Mouse (Mus musculus) liver, adult 2 months (tissue): Measurements from ENCODE around the gene Glra4. TPM values are rescaled to one million over a fixed set of nuclear protein-coding genes. Genes with fewer than 3 reads are reported as not detected.
"Not testable (repeated sequence)": the region's sequence is repeated elsewhere in the genome, so short reads cannot be mapped to it uniquely, and the experiment has no call there.

Experiments
- DNase-seq: peaks from one replicate; pipeline ENCODE4 v3.0.0-alpha.2; 2011; ENCODE audit warnings: low read depth, low spot score; ENCODE audit errors: extremely low read depth
- H3K27ac ChIP-seq: fragments of 200-500 bp; replicated peaks from 2 replicates; pipeline ENCODE4 v1.5.1; 2012; ENCODE audit warnings: low read depth, mild to moderate bottlenecking, control low read depth, inconsistent platforms, low read length; ENCODE audit not compliant: insufficient read depth
- H3K27me3 ChIP-seq: fragments of 200-500 bp; 2 replicates; pipeline ENCODE4 v1.6.1; 2012; ENCODE audit warnings: mild to moderate bottlenecking, moderate library complexity, low read length, inconsistent platforms; ENCODE audit not compliant: control insufficient read depth, insufficient read depth
- H3K36me3 ChIP-seq: fragments of 200-500 bp; 2 replicates; pipeline ENCODE4 v1.6.1; 2012; ENCODE audit warnings: low read length, inconsistent platforms; ENCODE audit not compliant: control insufficient read depth, insufficient read depth
- H3K4me1 ChIP-seq: fragments of 200-500 bp; 2 replicates; pipeline ENCODE4 v1.6.1; 2011; ENCODE audit warnings: low read length; ENCODE audit not compliant: control insufficient read depth, insufficient read depth
- H3K4me3 ChIP-seq: fragments of 200-500 bp; 2 replicates; pipeline ENCODE4 v1.5.1; 2011; ENCODE audit warnings: low read depth, mild to moderate bottlenecking, control low read depth, low read length, moderate library complexity; ENCODE audit not compliant: insufficient read depth
- H3K79me2 ChIP-seq: fragments of 200-500 bp; 2 replicates; pipeline ENCODE4 v1.6.1; 2012; ENCODE audit warnings: inconsistent platforms, mild to moderate bottlenecking, low read length, moderate library complexity; ENCODE audit not compliant: control insufficient read depth, insufficient read depth
- H3K9ac ChIP-seq: fragments of 200-500 bp; 2 replicates; pipeline ENCODE4 v1.6.1; 2012; ENCODE audit warnings: low read depth, mild to moderate bottlenecking, control low read depth, inconsistent platforms, low read length
- CTCF ChIP-seq: fragments of 200-500 bp; IDR thresholded peaks from 2 replicates; pipeline ENCODE4 v1.5.1; 2011; ENCODE audit warnings: low read depth, low read length, control low read depth
- POLR2A ChIP-seq: fragments of 200-500 bp; IDR thresholded peaks from 2 replicates; pipeline ENCODE4 v1.6.1; 2011; ENCODE audit warnings: low read length, control low read depth; ENCODE audit not compliant: insufficient read depth; ENCODE audit errors: extremely low read depth
- WGBS: fragments of 180-500 bp; shearing (Covaris S2); methylation state at CpG from one replicate; pipeline ENCODE4 v1.1.7; 2018; 5-methylcytosine and 5-hydroxymethylcytosine counted together
- polyA plus RNA-seq: library from polyadenylated mRNA; depleted of rRNA; stranded (reverse); fragments of >200 nt; gene quantifications from 2 replicates; pipeline ENCODE4 v1.2.3, GENCODE M21; 2012
- total RNA-seq: library from RNA; depleted of rRNA; stranded (reverse); fragments of >200 nt; gene quantifications from 2 replicates; pipeline ENCODE4 v1.2.3, GENCODE M21; 2014

Glra4 gene
- total and polyA plus RNA-seq, 2 experiments, result not detected

- DNase-seq, result peak; percentile 61
- peaks cover 4% of the 10 kb centered on the region for H3K4me1 ChIP-seq
- peak overlapping the region; percentile 82 for H3K27ac ChIP-seq
- H3K4me3 ChIP-seq, result peak overlapping the region; percentile 74
- peaks cover 2% of the 10 kb centered on the region; the same call in 1 of the 2 replicates for H3K36me3 ChIP-seq
- peaks cover 3% of the 10 kb centered on the region; the same call in 1 of the 2 replicates for H3K79me2 ChIP-seq
- H3K27me3 ChIP-seq, result no peaks in the 10 kb centered on the region
- peak overlapping the region; percentile 82 for H3K9ac ChIP-seq
- TF ChIP-seq CTCF (no peak), POLR2A (0 out of 2 replicates have a peak, but pooled peaks have one; percentile 29)
- WGBS, result under 1% methylated on average over 36 of the region's 46 CpGs
Observed at GRCm38 (mm10) chrX:136741651-136742201, 38.2 kb downstream of the Glra4 start.

- Histone ChIP-seq H3K27ac (peak overlapping the region; percentile 76), H3K4me3 (peak overlapping the region; percentile 74), H3K79me2 (peaks cover 3% of the 10 kb centered on the region; the same call in 1 of the 2 replicates), H3K27me3 (no peaks in the 10 kb centered on the region), H3K9ac (peak overlapping the region; percentile 76), H3K4me1 (peaks cover 4% of the 10 kb centered on the region), H3K36me3 (peaks cover 5% of the 10 kb centered on the region; the same call in 1 of the 2 replicates)
- under 1% methylated on average over 39 of the region's 39 CpGs for WGBS
- TF ChIP-seq CTCF (no peak), POLR2A (peak; percentile 71)
- peak; percentile 95 for DNase-seq
Observed at GRCm38 (mm10) chrX:136740791-136741650, 38.9 kb downstream of the Glra4 start.

GRCm38 (mm10) chrX:136740087-136740790 is 39.7 kb downstream of the Glra4 start:
- under 1% methylated on average over 15 of the region's 15 CpGs for whole genome bisulfite sequencing
- peaks cover 8% of the 10 kb centered on the region; the same call in 1 of the 2 replicates for H3K36me3 ChIP-seq
- TF ChIP-seq CTCF (no peak), POLR2A (no peak)
- peak overlapping the region; percentile 51; the same call in 1 of the 2 replicates for H3K9ac ChIP-seq
- H3K27me3 ChIP-seq, result no peaks in the 10 kb centered on the region
- H3K79me2 ChIP-seq, result peaks cover 3% of the 10 kb centered on the region; the same call in 1 of the 2 replicates
- H3K4me1 ChIP-seq, result peaks cover 4% of the 10 kb centered on the region
- no peak overlapping the region for H3K27ac ChIP-seq
- peak overlapping the region; percentile 69 for H3K4me3 ChIP-seq
- DNase-seq, result peak; percentile 3

GRCm38 (mm10) chrX:136732016-136732415 is 47.9 kb downstream of the Glra4 start:
- Histone ChIP-seq H3K36me3 (peaks cover 12% of the 10 kb centered on the region), H3K27me3 (no peaks in the 10 kb centered on the region), H3K4me1 (no peaks in the 10 kb centered on the region), H3K27ac (no peak overlapping the region), H3K9ac (no peak overlapping the region), H3K79me2 (no peaks in the 10 kb centered on the region), H3K4me3 (no peak overlapping the region)
- TF ChIP-seq POLR2A (no peak), CTCF (no peak)
- no peak for DNase-seq
- 86% methylated on average over 4 of the region's 4 CpGs for WGBS

- WGBS, result 91% methylated on average over 3 of the region's 3 CpGs
Observed at GRCm38 (mm10) chrX:136714742-136715474, 65.0 kb downstream of the Glra4 start.

More at GRCm38 (mm10) chrX:136714742-136715474, 65.0 kb downstream of the Glra4 start:
- H3K4me3 ChIP-seq, DNase-seq, H3K27ac ChIP-seq, H3K27me3 ChIP-seq, H3K36me3 ChIP-seq, H3K4me1 ChIP-seq, H3K79me2 ChIP-seq, H3K9ac ChIP-seq: not testable (repeated sequence)
